Mouse (Mus musculus) layer of hippocampus, adult 18-20 months (tissue): ENCODE measurements around the gene Tns1. TPM values are rescaled to one million over a fixed set of nuclear protein-coding genes. Genes with fewer than 3 reads are reported as not detected.

Experiments used
- DNase-seq, 2 experiments: peaks; one replicate each; pipeline ENCODE4 v3.0.0; 2022; ENCODE audit warnings: low spot score in 2 of 2
- total RNA-seq, 2 experiments: library from RNA; stranded (reverse); gene quantifications; 2 replicates each; pipeline ENCODE4 v1.2.3; 2021

Gene Tns1
- total RNA-seq, 2 experiments from 2014 or later = 37.0 to 39.6 TPM

- no peak for DNase-seq
These were observed 1.0 kb downstream of the Tns1 start for GRCm38 (mm10) chr1:74123215-74123614.

GRCm38 (mm10) chr1:74121821-74122576 is 2.2 kb downstream of the Tns1 start:
- DNase-seq = peak in 1 of 2 experiments; percentile 61

- DNase-seq = no peak
These were observed 3.1 kb downstream of the Tns1 start for GRCm38 (mm10) chr1:74121138-74121537.

- no peak for DNase-seq
These were observed 5.1 kb downstream of the Tns1 start for GRCm38 (mm10) chr1:74119115-74119514.

- no peak for DNase-seq
These were observed 6.4 kb downstream of the Tns1 start for GRCm38 (mm10) chr1:74117876-74118275.

GRCm38 (mm10) chr1:74113071-74113470 is 11.2 kb downstream of the Tns1 start:
- DNase-seq = no peak

- no peak for DNase-seq
These were observed 12.6 kb downstream of the Tns1 start for GRCm38 (mm10) chr1:74111696-74112030.

GRCm38 (mm10) chr1:74110932-74111695 is 13.1 kb downstream of the Tns1 start:
- no peak for DNase-seq

GRCm38 (mm10) chr1:74109670-74110069 is 14.6 kb downstream of the Tns1 start:
- DNase-seq = no peak

- DNase-seq = no peak
These were observed 16.2 kb downstream of the Tns1 start for GRCm38 (mm10) chr1:74107931-74108618.

- no peak for DNase-seq
These were observed 18.0 kb downstream of the Tns1 start for GRCm38 (mm10) chr1:74106214-74106613.

- DNase-seq = no peak
These were observed 18.6 kb downstream of the Tns1 start for GRCm38 (mm10) chr1:74105660-74106059.

- DNase-seq = no peak
These were observed 20.4 kb downstream of the Tns1 start for GRCm38 (mm10) chr1:74103654-74104353.

- DNase-seq = no peak
These were observed 25.2 kb downstream of the Tns1 start for GRCm38 (mm10) chr1:74099001-74099435.

GRCm38 (mm10) chr1:74098004-74099000 is 25.9 kb downstream of the Tns1 start:
- peak in 1 of 2 experiments; percentile 34 for DNase-seq

- DNase-seq = no peak
These were observed 28.5 kb downstream of the Tns1 start for GRCm38 (mm10) chr1:74095728-74096127.

- DNase-seq = no peak
These were observed 29.0 kb downstream of the Tns1 start for GRCm38 (mm10) chr1:74095296-74095695.

- DNase-seq = peak in 1 of 2 experiments; percentile 12
These were observed 29.6 kb downstream of the Tns1 start for GRCm38 (mm10) chr1:74094497-74095270.

- DNase-seq = no peak
These were observed 30.8 kb downstream of the Tns1 start for GRCm38 (mm10) chr1:74093447-74093846.
